Mouse (Mus musculus): Measurements from ENCODE around the gene Zan. TPM values are rescaled to one million over a fixed set of nuclear protein-coding genes. Genes with fewer than 3 reads are reported as not detected.

The Zan gene
- total RNA-seq, 2 experiments from 2014 or later, result 0.02 to 0.05 TPM

DNA sequence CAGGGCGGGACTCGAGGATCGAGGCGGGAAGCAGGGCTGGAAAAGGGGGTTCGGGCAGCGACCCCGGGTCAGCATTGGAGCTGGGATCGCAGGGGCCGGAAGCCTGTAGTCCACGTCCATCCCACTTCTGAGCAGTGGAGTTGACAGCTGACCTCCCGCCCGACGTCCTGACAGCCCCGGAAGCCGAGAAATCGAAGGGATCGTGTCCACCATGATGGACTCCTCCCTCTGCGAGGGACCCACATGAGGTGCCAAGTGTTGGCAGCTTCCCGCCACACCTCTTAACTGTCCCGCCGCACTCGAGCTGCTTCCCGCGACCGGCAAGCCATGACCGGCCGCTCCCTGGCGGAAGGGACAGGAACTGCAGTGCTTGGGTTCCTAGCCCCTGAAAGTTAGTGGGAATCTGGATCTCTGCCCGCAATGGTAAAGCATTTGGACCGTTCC is 25.8 kb upstream of the Zan start:
- ATAC-seq (replicated peaks; ENCODE audit: low FRiP score, low TSS enrichment, poor library complexity, severe bottlenecking), result peak; percentile 87

DNA sequence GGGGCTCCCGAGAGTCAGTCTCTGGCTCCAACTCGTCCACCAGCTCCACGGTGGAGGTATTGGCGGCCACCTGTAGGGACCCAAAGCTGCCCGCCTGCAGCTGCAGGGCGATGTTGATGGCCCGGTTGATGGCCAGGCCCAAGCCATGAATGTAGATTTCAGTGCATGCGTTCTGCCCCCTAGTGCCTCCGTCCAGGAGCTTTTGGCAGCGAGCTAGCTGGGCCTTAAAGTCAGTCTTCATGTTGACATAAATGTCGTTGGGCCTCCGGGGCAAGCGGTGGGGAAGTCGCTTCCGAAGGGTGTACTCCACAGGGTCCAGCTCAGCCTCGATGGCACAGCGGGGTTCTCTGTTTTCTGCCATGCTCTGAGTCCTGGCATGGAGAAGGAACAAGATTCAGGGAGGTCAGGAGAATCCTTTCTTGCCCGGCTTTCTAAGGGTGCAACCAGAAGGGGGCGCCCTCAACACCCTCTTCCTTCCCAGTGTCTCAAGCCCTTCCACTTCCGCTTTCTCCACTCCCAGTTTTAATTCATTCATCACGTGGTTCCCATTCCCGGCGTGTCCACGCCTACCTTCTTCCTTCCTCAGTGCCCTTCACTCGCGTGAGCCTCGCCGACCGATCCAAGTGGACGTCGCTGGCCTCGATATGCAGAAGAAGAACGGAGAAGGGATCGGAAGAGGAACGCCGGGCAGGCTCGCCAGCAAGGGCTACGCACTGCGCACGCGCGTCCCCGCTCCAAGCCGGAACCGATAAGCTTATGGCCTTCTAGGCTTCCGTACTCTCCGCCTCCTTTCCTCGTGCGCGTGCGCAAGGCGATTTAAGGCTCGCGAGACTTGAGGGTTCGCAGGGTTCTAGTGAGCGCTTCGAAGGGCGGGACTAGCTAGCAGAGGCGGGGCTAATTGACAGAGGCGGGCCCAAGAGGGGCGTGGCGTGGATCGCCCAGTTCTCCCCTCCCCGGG is 25.1 kb upstream of the Zan start, which contains the start of gene Pop7:
Pop7 (minus strand) TSS at position 810 of the 958 bp plus-strand sequence.
- peak; percentile 89 for ATAC-seq (replicated peaks; ENCODE audit: low FRiP score, low TSS enrichment, poor library complexity, severe bottlenecking)

DNA sequence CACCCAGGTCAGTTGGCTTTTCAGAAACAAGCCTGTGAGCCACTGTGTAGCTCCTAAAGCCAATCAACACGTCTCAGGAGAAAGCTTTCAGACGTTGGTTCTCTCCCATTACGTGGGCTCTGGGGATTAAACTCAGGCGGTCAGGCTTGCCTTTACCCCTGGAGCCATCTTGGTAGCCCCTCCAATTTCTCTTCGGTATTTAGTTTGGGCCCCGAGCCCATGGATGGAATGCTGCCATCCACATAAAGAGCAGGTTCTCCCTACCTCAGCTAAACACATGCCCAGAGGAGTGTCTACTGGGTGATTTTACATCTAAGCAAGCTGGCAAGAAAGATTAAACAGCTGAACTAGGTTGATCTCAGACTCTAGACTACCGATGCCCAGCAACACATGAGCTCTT is 23.3 kb upstream of the Zan start:
- ATAC-seq (replicated peaks; ENCODE audit: low FRiP score, low TSS enrichment, poor library complexity, severe bottlenecking), result no peak

DNA sequence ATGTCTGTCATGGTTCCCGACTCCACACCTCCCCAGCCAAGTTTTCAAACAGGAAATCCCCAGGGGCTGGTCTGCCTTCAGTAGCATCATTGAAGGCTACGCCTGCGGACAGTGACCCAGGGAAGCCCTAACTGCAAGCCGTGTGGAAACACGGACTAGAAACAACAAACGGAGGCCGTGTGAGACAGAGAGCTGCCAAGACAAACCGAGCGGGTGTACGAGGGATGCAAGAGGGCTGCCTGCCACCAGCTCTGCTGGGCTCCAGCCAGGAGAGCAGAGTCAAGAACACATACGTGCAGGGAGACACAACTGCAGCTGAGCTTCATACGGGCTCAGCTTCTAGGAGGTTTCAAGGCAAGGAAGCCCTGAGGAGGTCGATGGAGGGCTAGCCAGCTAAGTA is 17.0 kb upstream of the Zan start:
- no peak for ATAC-seq (replicated peaks; ENCODE audit: low FRiP score, low TSS enrichment, poor library complexity, severe bottlenecking)

DNA sequence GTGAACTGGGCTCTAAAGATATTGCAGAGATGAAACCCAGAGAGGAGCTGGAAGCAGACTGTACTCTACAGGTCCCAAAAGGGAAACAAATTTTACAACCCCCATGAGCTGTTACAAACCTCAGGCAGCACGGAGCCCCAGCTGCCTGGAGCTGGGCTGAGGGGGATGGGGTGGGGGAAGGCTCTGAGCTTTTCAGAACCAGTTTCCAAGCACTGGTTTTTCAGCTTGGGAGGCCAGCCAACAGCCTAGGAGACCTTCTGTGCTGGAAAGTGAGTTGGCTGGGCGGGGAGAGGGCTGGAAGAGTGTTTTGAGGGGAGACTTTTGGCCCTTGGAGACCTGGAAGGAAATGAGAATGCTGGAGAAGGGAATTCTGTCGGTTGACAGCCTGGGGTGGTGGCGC is 14.7 kb upstream of the Zan start:
- no peak for ATAC-seq (replicated peaks; ENCODE audit: low FRiP score, low TSS enrichment, poor library complexity, severe bottlenecking)

DNA sequence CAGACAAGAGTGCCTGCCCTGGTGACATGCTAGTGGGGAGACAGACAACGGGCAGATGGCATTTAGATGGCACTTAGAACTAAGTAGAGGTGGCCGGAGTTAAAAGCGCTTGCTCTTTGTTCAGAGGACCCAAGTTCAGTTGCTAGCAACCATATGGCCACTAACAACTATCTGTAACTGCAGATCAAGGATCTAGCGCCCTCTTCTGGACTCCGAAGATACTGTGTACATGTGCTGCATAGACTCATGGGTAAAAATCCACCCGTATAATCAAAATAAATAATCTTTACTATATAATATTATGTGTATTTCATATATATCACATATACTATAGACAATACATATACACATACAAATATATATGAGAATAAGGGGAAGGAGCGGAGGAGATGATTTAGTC is 10.8 kb upstream of the Zan start:
- no peak for ATAC-seq (replicated peaks; ENCODE audit: low FRiP score, low TSS enrichment, poor library complexity, severe bottlenecking)

DNA sequence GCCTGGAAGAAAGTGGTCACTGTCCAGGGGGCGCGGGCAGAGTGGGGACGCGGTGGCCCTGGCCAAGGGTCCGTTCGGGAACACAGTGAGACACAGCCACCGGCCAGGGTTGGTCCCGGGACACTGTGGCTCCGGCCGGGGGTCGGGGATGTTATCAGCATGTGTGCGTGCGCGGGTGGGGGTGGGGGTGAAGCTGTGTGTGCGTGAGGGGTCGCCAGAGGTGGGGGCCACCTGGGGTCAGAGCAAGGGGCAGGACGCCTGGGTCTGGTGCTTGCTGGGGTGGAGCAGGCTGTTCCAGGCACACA is 8.9 kb upstream of the Zan start:
- no peak for ATAC-seq (replicated peaks; ENCODE audit: low FRiP score, low TSS enrichment, poor library complexity, severe bottlenecking)

DNA sequence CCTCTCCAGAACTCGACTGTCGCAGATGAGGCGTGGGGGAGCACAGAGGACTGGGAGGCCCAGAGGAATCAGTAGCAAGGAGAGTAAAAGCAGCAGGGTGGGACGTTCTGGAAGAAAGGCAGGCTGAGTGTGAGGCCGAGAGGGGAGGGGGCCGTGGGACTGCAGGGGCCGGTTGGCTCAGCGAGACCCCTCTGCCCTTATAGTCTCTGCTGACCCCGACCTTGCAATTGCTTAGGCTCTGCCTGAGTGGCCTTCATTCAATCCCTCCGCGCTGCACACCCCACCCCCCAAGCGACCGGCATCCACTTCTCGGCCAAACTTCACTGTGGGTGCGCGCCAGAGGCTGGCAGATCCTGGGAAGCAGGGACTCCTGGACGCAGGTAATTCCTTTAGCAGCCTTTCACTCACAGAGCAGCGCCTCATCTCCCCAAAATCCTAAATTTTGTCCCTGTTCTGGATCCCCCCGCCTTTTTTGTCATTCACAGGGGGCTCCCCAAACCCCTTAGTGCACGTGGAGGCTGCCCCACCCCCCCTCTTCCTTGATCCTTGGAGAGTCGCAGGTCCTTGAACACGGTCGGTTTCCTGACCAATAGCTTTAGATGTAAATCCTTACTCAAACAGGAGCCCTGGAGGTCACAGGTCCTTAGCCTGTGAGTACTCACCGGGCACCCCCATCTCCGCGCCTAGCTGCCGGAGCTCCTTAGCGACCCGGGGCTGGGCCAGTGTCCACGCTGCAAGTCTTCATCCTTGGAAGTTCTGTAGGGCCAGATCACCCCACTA is 8.4 kb upstream of the Zan start:
- no peak for ATAC-seq (replicated peaks; ENCODE audit: low FRiP score, low TSS enrichment, poor library complexity, severe bottlenecking)

DNA sequence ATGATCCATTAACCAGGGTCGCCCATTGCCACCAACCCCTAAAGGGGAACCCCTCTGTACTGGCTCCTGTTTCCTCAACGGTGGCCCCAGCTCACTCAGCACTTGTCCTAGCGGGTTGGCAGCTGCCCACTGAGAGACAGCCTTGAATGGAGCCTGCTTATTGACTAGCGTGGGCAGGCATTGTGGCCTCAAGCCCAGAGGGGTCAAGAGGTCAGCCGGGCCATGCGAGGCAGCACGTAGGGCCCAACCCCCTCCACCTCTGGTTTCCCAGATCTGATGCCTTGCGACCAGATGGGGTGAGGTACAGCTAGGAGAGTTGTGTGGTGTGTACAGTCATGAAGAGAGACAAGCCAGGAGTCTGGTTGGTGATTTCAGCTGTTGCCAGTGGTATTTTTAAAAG is 5.0 kb upstream of the Zan start:
- no peak for ATAC-seq (replicated peaks; ENCODE audit: low FRiP score, low TSS enrichment, poor library complexity, severe bottlenecking)

DNA sequence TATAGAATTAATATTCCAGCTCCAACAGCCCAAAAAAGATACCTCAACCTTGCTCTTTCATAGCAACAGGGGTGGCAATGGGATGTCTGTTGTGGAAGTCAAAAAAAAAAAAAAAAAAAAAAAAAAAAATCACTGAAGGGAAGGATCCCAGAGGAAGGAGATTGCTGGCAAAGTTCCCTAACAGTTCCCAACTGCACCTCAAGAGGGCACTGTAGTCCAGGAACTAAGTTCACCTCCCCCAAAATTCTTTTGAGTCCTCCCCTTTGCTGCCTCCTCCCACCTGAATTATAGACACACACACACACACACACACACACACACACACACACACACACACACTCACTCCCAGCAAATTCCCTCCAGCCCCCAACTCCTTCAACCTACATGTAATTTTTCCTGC is 4.3 kb upstream of the Zan start:
- ATAC-seq (replicated peaks; ENCODE audit: low FRiP score, low TSS enrichment, poor library complexity, severe bottlenecking), result no peak

DNA sequence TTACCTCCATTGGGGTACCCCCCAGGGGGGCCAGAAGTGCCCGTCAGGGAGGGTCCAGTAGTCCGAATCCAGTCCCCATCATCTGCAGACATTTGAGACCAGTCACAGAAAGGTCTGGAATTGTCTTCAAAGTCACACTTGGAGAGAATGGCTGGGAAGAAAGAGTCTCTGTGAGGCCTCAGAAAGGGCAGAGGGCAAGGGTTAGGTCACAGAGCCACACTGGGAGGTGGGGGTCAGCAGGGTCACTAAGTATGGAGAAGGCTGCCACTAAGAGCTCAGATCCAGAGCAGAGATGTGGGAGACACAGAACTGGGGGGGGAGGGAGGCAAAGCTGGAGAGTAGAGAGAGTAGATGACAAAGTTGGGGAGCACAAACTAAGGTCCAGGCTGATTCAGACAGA is 2.5 kb downstream of the Zan start:
- no peak for ATAC-seq (replicated peaks; ENCODE audit: low FRiP score, low TSS enrichment, poor library complexity, severe bottlenecking)

DNA sequence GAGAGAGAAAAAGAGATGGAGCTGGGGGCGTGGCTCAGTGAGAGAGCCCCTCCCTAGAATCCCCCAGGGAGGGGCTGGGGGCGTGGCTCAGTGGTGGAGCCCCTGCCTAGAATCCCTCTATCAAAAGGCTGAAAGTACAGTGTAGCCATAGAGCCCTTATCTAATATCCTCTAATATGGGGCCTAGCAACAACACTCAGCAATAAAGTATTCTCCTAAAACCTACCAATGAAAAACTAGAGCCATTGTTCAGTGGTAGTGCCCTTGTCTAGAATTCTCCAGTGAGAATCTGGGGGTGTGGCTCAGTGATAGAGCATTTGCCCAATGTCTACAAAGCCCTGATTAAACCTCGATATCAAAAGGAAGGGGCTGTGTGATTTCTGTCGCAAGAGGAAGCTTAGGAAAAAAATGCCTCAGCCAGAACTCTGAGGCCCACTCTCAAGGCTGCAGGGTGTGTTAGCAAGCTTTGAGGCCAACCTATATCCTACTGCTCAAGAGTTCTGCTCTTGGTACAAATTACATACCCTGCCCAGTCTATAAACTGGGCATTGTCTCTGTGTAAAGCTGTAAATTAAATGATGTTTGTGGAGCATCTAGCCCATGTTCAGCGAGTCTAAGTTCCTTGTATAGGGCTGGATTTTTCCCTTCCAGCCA is 4.5 kb downstream of the Zan start:
- peak; percentile 53 for ATAC-seq (replicated peaks; ENCODE audit: low FRiP score, low TSS enrichment, poor library complexity, severe bottlenecking)

DNA sequence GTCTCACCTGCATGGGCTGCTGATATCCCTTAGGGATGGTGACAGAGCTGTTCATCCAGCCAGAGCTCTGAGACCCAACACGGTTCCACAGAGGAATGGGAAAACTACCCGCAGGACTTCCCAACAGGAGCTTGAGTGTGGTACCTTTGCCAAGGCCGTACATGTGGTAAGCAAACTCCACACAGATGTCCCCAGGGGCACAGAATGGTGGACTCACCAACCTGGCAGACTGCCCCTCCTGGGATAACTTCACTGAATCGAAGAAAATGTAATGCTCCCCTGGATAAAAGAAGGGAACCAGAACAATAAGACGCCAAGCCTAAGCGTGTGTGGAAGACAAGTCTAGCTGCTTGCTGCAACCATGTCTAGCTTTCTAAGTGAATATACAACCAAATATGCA is 9.9 kb downstream of the Zan start:
- ATAC-seq (replicated peaks; ENCODE audit: low FRiP score, low TSS enrichment, poor library complexity, severe bottlenecking), result no peak

DNA sequence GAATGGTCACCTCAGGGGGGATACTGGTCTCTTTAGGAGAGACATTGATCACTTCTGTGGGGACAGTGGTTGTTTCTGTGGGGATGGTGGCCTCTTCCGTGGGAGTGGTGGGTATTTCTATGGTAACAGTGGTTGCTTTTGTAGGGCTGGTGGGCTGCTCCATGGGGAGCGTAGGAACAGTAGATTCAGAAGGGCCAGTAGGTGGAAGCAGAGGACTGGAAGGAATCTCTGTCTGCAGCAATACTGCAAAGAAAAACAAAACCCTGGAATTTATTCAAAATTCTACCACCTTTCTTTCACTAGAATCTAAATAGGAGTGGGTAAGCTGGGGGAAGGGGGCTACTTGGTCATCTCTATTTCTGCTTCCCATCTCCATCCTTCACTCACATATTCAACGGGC is 11.8 kb downstream of the Zan start:
- no peak for ATAC-seq (replicated peaks; ENCODE audit: low FRiP score, low TSS enrichment, poor library complexity, severe bottlenecking)

DNA sequence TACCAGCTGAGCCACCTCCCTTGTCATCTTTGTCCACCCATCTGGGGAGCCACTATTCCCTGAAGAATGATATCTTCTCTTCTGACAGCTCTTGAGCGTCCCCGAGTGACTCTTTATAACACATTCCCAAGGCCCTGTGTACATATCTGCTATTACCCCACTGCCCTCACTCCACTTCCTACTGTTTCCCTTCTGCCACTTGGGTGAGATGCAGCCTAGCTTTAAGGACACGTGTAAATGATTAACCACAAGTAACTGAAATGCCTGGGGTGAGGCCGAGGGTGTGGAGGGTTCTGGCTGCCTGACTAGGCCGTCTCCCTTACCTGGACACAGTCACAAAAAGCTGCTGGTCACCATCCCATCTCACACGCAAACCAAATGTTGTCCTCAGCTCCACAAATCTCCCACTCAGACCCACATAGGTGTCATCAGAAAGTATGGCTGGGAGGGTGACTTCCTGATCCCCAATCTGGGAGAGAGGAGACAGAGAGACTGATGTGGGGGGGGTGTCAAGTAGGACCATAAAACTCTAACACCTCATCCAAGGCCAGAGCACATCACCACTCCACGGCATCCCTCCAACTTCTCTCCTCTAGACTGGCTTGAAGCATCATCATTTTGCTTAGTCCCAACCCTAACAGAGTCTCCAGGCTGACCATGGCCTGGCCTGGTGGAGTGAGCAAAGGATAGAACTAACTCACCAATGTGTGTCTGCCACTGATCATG is 20.8 kb downstream of the Zan start:
- ATAC-seq (replicated peaks; ENCODE audit: low FRiP score, low TSS enrichment, poor library complexity, severe bottlenecking), result no peak

DNA sequence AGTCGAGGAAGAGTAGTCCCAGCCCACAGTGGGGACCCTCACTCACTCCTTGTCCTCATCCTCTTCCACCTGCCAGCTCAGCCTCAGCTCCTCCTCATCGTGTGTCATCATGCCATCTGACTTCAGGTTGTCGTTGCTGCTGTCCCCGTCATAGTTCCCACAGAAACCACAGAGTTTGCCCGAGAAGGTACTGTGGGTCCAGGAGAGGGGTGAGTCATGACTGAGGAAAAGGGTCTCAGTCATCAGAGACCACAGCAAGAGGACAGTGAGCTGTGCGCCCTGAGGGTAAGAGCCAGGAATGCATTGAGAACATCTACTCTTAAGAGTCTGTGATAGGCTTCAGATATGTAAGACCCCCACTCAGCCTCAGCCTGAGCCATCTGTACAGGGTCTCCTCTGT is 21.7 kb downstream of the Zan start:
- ATAC-seq (replicated peaks; ENCODE audit: low FRiP score, low TSS enrichment, poor library complexity, severe bottlenecking), result no peak

DNA sequence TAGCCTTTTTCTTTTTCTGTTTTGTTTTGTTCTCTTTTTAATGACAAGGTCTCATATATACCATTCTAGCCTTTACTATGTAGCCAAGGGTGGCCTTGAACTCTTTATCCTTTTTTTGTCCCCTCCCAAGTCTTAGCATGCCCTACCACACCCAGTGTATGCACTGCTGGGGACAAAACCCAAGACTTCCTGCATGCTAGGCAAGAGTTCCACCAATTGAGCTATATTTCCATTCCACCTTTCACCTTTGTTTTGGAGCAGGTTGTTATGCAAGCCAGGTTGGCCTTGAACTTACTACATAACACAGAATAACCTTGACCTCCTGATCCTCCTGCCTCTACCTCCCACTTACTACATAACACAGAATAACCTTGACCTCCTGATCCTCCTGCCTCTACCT is 31.3 kb downstream of the Zan start:
- ATAC-seq (replicated peaks; ENCODE audit: low FRiP score, low TSS enrichment, poor library complexity, severe bottlenecking), result no peak

DNA sequence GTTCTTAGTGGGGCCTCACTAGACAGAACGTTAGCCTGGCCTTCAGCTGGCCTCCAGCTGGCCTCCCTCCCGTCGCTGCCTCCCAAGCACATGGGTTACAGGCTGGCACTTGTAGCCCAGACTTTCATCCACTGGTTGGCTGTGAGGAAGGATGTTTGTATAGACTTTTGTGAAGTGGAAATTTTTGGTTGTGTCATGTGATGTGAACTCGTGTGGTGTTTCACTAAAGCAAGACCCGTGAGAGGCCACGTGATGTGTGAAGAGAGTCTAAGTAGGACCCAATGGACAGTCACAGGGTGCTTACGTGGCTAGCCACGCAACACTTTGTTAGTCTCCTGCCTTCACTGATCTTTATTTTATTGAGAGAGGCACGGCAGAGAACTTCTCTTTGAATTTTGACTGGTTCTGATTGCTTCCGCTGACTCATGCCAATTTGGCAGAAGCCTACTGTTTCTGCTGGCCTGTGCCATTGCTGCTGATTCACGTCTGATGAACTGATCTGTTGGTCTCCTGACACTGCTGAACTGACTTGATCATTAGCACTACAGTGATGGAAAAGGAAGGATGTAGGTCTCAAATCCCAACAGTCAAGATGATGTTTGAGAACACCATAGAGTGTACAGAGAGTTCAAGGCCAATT is 36.5 kb downstream of the Zan start:
- no peak; the same call in 1 of the 2 replicates for ATAC-seq (replicated peaks; ENCODE audit: low FRiP score, low TSS enrichment, poor library complexity, severe bottlenecking)

DNA sequence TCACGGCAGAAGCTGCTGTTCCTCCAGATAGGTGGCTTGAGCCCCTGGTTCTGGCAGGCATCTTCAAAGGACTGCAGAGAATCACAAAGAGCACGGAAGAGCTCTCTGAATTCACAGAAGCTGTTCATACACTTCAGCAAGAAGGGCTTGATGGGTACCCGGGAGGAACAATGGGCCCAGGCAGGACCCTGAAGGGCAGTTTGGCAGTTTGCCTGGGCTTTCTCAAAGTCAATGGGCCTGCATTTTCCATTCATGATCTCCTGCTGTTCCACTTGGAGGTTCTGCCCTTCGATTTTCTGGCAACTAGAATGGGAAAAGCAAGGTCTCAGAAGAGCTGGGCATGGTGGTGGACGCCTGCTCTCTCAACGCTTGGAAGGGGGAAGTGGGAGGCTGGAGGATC is 43.0 kb downstream of the Zan start:
- ATAC-seq (replicated peaks; ENCODE audit: low FRiP score, low TSS enrichment, poor library complexity, severe bottlenecking), result no peak

Data from megakaryocyte-erythroid progenitor cell, adult 5-6 weeks (primary cell).